ENCODE assay signal across 8 mouse cellular contexts in the genomic region with DNA sequence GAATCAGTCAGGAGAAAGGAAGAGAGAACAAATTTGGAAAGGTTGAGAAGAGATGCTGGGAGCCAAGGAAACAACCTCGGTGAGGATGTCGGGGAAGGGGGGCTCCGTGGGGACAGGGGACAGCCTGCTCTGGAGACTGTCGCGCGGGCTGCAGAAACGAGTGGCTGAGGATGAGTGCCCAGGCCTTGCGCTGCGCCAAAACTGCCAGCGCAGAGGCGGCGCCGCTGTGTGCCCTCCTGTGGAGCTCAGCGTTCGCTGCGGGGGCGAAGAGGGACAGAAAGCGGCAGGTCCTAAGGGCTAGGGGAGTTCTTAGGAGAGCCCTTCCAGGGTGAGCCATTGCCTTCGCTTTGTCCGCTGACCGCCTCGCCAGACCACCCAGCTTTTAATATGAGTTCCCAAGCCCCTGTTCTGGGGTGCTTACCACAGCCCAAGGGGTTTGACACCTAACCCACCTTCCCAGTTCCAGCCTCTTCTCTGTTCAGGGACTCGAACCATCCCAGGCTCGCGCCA. TPM values are rescaled to one million over a fixed set of nuclear protein-coding genes. Genes with fewer than 3 reads are reported as not detected.
A peak's percentile ranks its signal among the peaks of the same experiment; 100 is the strongest.
DNase-seq lines count a peak whose midpoint lies in the region; ATAC-seq lines count a peak whose summit lies in the region.

No protein-coding gene starts in this region.

- H3K4me1 ChIP-seq in heart, embryonic 16.5 days (ENCODE audit: control insufficient read depth, insufficient read depth, low read length), result peaks cover 10% of the 10 kb centered on the region
- peaks cover 8% of the 10 kb centered on the region; the same call in 1 of the 2 replicates for H3K4me1 ChIP-seq in liver, embryonic 13.5 days (replicated peaks)

- peaks cover 72% of the 10 kb centered on the region for H3K27me3 ChIP-seq in heart, embryonic 16.5 days (ENCODE audit: control insufficient read depth, insufficient read depth, low read length)
- H3K27me3 ChIP-seq in liver, embryonic 13.5 days, result peaks cover 74% of the 10 kb centered on the region

- H3K9ac ChIP-seq in heart, embryonic 16.5 days (ENCODE audit: low read length), result no peak overlapping the region
- H3K9ac ChIP-seq in liver, embryonic 13.5 days, result no peak overlapping the region

- no peak overlapping the region for H3K27ac ChIP-seq in heart, embryonic 16.5 days (ENCODE audit: low read length)
- H3K27ac ChIP-seq in liver, embryonic 13.5 days, result no peak overlapping the region

- peak; percentile 31 to 35 for DNase-seq in cerebellum, postnatal 14 days
- DNase-seq in ovary, postnatal 14 days (ENCODE audit: low spot score), result peak; percentile 5
- DNase-seq in ovary, adult 18-20 months (ENCODE audit: low spot score), result no peak
- DNase-seq in liver, embryonic 13.5 days, result no peak
- peak; percentile 39 to 43 for DNase-seq in right cerebral cortex, postnatal 36 days (ENCODE audit: low spot score in 2 of 2)
- no peak for DNase-seq in thymus, postnatal 36 days

- peak overlapping the region; percentile 96 for H3K4me2 ChIP-seq in heart, embryonic 16.5 days (ENCODE audit: low read depth, low read length)
- peak overlapping the region; percentile 65 for H3K4me2 ChIP-seq in liver, embryonic 13.5 days

- no peaks in the 10 kb centered on the region for H3K9me3 ChIP-seq in heart, embryonic 16.5 days (replicated peaks; ENCODE audit: control insufficient read depth, low read length)
- no peaks in the 10 kb centered on the region for H3K9me3 ChIP-seq in liver, embryonic 13.5 days (replicated peaks)

- H3K4me3 ChIP-seq in heart, embryonic 16.5 days (ENCODE audit: low read length), result peak overlapping the region; percentile 61
- H3K4me3 ChIP-seq in liver, embryonic 13.5 days (replicated peaks), result peak overlapping the region; percentile 49; the same call in 1 of the 2 replicates

- 3% methylated on average over 25 of the region's 25 CpGs for WGBS in heart, embryonic 16.5 days
- WGBS in liver, embryonic 13.5 days (ENCODE audit: insufficient replicate concordance), result 3% methylated on average over 25 of the region's 25 CpGs

- H3K36me3 ChIP-seq in heart, embryonic 16.5 days (ENCODE audit: control insufficient read depth, insufficient read depth), result no peaks in the 10 kb centered on the region
- no peaks in the 10 kb centered on the region for H3K36me3 ChIP-seq in liver, embryonic 13.5 days

- no peak for ATAC-seq in cerebellum, adult (ENCODE audit: insufficient number of reproducible peaks, low FRiP score, low TSS enrichment)
- ATAC-seq in heart, embryonic 16.5 days (replicated peaks; ENCODE audit: extremely low read depth, insufficient read depth, low FRiP score), result no peak
- no peak for ATAC-seq in liver, embryonic 13.5 days (ENCODE audit: low read depth)

RNA-seq across cellular contexts. Expression of a gene that starts 0.8 kb away (rescaled TPM):
- 0.59 and 0.77 TPM in 2 replicates for polyA plus RNA-seq in heart, embryonic 16.5 days (2015; fragmentation: Nextera tagmentation; extraction: Ambion mirVana)
- 0.23 and 0.25 TPM in 2 replicates for polyA plus RNA-seq in liver, embryonic 13.5 days (2015; fragmentation: Nextera tagmentation; extraction: Ambion mirVana)

Comparison
In these comparisons a context has a peak if more than half of its experiments do, and no peak if none do; other contexts are left out.
1. DNase-seq: peak in cerebellum, postnatal 14 days (2 of 2), ovary, postnatal 14 days (single experiment) and right cerebral cortex, postnatal 36 days (2 of 2); none in ovary, adult 18-20 months (single experiment), liver, embryonic 13.5 days (single experiment) and thymus, postnatal 36 days (0 of 2).